Mouse (Mus musculus) megakaryocyte-erythroid progenitor cell, adult 5-6 weeks (primary cell): Measurements from ENCODE around the gene Aff2. TPM values are rescaled to one million over a fixed set of nuclear protein-coding genes. Genes with fewer than 3 reads are reported as not detected.

Experiments used
- ATAC-seq: replicated peaks from 2 replicates; pipeline ENCODE4 v1.8.0; 2016; ENCODE audit warnings: mild to moderate bottlenecking, inconsistent platforms; ENCODE audit not compliant: severe bottlenecking, poor library complexity, low FRiP score, low TSS enrichment
- total RNA-seq, 2 experiments: library from RNA; stranded (forward) in 1 of 2; stranded (reverse) in 1 of 2; fragments of 200-1000, 215-1000 nt in 1 of 2; fragments of >200 nt in 1 of 2; fragmentation: Nextera tagmentation in 1 of 2; gene quantifications; 2 replicates each; pipeline ENCODE4 v1.2.3; 2014 to 2017

Gene Aff2
- total RNA-seq, 2 experiments from 2014 or later = 2.6 TPM; not detected in 1

DNA sequence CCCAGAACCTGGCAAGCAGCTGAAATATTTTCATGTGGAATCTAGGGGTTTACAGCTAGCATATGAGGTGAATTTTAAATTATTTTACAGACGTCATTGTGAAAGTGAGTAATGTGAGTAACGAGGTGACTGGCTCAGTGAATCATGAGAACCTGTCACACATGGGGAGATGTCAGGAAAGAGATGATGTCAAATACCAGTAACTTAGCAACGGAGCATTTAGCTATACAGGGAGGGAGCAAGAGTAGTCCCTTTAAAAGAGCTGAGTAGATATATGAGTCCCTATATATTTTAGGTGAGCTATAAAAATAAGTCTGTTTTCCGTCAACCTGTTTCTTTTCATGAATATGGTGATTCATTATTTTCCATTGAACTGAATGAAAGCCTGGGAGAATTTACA, 338.7 kb downstream of the Aff2 start:
- ATAC-seq = no peak

DNA sequence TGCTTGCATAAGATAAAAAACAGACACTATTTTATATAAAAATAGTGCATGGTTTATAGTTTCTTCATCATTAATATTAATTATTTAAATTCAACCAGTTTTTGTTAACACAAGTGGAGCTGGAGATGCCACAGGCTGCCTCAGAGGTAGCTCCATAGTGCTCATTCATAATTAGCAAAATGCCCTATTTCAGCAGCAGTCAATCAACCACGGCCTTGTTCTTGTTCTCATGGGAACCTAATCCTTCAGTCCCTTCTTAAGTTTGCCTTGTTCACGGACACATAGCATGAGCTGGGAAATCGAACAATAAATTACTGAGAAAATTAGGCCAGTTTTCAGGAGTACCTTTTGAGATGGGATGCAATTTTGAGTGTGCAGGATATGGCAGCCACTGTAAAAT, 378.9 kb downstream of the Aff2 start:
- no peak for ATAC-seq

DNA sequence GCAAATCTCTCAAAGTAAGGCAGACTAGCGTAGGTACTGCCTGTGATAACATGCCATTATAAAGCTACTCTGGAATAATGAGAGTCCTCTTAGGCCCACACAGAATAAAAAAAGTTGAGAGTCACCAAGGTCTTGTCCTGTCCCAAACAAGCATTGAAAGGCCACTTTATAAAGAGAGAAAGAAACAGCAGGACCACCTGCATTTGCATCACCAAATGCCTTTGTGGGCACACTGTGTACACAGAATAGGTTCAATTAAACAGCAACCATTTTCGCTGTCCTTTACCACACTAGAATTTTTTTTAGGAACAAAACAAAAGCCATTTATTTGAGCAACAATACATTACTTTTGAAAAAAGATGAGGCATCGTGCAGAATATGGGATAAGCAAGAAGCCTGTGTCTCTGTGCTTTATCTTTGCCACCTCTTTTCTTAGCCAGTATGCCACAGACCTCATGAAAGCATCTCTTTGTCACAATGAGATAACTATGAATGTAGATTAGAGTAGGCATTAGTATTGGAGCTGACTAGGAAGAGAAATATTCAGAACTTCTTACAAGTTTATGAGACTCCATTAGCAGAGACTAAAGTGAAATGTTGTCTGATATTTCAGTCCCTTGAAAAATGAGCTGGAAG, 385.0 kb downstream of the Aff2 start:
- no peak for ATAC-seq

DNA sequence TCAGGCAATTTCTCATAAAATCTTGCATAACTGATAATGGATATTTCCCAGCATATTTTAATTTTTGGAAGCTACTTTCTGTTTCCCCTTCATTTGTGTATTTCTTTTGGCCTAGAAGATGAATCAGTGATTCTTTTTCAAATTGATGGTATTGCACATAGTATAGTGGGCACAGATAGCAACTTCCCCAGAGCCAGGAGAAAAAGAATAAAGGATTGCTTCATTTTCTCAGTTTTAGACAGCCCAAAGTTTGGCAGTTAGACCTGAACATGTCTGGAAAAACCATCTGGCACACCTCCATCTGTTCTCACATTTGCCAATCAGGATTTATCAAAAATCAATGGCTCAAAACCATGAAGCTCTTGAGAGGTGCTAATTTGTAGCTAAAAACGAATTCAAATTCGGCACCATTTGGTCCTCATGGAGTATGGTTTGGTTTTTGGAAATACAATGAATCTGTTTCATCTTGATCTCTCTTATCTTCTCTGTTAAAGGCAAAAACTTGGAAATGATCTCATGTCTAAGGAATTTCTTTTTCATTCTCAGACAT, 441.9 kb downstream of the Aff2 start:
- ATAC-seq = no peak

DNA sequence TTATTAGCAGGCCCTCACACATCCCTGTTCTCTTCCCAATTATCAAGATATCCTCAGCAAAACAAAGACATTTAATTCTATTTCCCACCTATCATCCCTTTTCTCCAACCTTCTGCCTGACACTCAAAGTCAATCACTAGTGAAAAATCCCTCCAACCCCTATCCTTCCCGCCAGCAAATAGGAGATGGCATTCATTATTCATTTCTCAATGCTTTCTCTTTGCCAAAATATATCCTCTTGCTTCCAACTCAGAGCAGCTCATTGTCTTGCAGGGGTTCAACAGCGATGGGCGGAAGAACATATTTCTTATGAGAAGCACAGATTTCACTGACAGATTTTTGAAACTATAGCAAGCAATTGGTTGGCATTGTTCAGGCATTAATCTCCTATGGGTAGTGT, 442.4 kb downstream of the Aff2 start:
- ATAC-seq = no peak

DNA sequence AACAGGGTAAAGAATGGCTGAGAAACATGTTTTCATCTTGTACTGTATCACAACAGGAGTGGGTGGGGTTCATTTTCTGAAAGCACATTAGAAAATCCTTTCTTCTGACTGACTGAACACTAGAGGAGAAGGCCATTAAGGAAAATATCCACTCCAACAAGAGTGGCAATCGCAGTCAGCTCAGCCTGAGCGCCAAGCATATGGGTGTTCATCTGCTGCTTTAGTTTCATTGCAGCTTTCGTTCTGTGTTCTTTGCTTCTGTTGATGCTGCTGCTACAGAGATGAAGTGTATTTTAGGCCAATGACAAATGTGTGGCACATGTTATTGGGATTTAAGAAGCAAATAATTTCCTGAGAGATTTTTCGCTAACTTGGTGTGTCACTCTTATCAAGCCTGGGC, 451.7 kb downstream of the Aff2 start:
- no peak for ATAC-seq

DNA sequence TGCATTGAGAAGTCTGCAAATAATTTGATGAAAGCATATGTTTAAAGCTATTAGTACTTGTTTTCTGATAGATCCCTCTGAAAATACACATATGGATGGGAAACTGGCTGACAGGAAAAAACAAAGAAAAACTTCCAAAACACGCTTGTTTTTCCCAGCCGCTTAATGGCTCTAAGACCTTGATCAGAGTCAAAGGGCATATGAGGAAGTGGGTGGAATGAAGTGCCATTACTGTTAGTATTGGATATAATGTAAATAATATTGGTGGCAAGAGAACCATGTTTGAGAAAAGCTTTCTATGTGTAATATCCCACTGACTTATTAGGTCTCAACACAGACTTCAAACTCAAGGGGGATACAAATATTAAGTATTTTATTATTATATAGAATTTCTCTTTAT, 455.0 kb downstream of the Aff2 start:
- no peak for ATAC-seq

DNA sequence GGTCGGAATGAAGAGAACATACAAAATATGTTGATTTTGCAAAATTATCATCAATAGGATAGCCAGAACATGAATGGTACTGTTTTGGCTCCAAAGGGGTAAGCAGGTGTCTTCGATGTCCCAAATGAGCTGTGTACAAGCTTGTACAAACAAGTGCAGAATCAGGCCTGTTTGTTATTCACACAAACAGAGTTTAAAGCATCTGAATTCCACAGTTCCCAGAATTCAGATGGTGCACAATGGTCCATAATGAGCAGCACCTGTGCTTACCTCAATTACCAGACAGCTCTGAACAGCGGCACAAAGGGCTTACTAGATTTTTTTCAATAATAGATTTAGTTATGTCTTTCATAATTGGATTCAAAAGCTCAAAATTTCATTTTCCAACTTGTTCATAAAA, 457.6 kb downstream of the Aff2 start:
- ATAC-seq = no peak

DNA sequence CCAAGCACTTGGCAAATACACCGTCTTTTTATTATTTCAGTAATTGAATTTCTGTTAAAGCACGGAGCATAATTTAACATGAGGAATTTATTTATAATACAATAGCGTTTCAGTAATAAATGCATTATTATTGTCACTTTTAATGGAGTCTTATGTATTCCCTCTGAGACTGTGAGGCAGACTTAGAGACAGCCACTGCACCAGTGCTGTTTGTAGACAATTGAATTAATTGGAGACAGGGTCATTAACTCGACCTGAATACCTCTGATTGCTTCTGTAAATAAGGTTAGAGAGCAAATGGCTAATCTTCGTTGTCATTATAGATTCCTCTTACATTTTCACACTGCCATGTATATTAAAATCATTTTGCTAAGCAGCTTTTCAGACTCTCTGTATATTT, 458.1 kb downstream of the Aff2 start:
- ATAC-seq = no peak

DNA sequence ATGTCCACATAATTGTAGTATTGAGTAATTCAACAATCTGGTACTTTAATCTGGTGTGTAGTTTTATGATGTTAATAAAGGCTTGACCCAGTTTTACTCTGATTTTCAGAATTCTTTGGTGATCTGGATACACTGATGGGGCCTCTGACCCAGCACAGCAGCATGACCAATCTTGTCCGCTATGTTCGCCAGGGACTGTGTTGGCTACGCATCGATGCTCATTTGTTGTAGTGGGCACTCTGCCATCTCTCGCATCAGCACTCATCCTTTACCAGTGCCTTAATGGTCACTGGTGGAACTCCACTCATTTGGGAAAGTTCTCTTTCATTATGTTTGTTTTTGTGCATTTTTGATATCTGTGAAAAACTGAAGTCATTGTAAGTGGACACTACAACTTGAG, 507.5 kb downstream of the Aff2 start:
- ATAC-seq = no peak

DNA sequence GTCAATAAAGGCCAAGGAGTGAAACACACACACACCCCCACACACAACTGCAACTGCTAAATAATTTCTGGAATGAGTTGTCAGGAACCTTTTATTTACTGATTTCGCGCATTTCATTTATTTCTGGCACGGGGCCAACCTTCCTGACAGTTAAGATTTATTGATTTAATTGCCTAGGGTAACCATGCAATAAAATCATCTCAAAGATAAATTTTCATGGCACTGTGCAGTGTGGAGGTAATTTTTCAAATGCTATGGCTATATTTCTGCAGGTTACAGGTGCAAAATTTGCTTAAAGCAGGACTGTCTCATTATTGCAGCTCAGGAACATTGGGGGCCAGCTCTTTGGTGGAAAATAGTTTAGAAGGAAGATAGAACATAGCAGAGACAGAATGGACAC, 531.6 kb downstream of the Aff2 start:
- ATAC-seq = no peak
